Mouse (Mus musculus): ENCODE measurements around the gene Mbnl1. TPM values are rescaled to one million over a fixed set of nuclear protein-coding genes. Genes with fewer than 3 reads are reported as not detected.
A peak's percentile ranks its signal among the peaks of the same experiment; 100 is the strongest.

Mbnl1 gene
- polyA plus RNA-seq, 1 experiment from 2014 or later, result 68.8 TPM

DNA sequence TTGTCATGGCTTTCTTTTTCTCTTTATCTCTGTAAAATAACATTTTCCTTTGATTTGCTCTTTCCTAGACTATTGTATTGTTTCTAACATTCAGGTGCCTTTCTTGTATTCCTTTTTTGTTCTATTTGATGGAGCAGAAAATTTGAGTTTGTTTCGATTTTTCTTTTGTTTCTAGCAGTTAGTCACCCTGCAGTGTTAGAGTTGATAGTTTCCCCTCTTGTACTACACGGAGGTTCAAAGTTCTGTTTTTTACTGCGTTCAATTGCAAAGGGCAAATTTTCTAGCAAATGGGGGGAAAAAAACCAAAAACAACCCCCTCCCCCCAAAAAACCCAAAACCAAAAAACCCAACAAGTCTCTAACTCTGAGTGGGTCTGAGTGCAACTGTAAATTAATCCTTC is 26.0 kb downstream of the Mbnl1 start:
- WGBS, result 88% methylated on average over 3 of the region's 3 CpGs
- H3K27ac ChIP-seq (replicated peaks; ENCODE audit: low read depth, low read length), result no peak overlapping the region
- no peaks in the 10 kb centered on the region for H3K27me3 ChIP-seq (ENCODE audit: control insufficient read depth, insufficient read depth, low read length)
- ATAC-seq (replicated peaks; ENCODE audit: insufficient number of reproducible peaks, low FRiP score, low TSS enrichment, low read depth), result no peak
- no peak overlapping the region for H3K9ac ChIP-seq (replicated peaks; ENCODE audit: low read length)
- no peaks in the 10 kb centered on the region for H3K9me3 ChIP-seq (replicated peaks; ENCODE audit: control insufficient read depth, low read length)
- no peaks in the 10 kb centered on the region for H3K36me3 ChIP-seq (replicated peaks; ENCODE audit: control insufficient read depth, insufficient read depth, low read depth, low read length)
- no peak overlapping the region for H3K4me2 ChIP-seq (ENCODE audit: low read depth, low read length)
- DNase-seq (ENCODE audit: low spot score), result no peak
- H3K4me1 ChIP-seq (ENCODE audit: control insufficient read depth, insufficient read depth, low read length), result no peaks in the 10 kb centered on the region
- H3K4me3 ChIP-seq (ENCODE audit: low read depth, low read length), result no peak overlapping the region

- Histone ChIP-seq H3K36me3 (replicated peaks; ENCODE audit: control insufficient read depth, insufficient read depth, low read depth, low read length) (no peaks in the 10 kb centered on the region), H3K9me3 (replicated peaks; ENCODE audit: control insufficient read depth, low read length) (no peaks in the 10 kb centered on the region), H3K4me2 (ENCODE audit: low read depth, low read length) (no peak overlapping the region), H3K4me3 (ENCODE audit: low read depth, low read length) (no peak overlapping the region), H3K27ac (replicated peaks; ENCODE audit: low read depth, low read length) (no peak overlapping the region), H3K27me3 (ENCODE audit: control insufficient read depth, insufficient read depth, low read length) (no peaks in the 10 kb centered on the region), H3K4me1 (ENCODE audit: control insufficient read depth, insufficient read depth, low read length) (no peaks in the 10 kb centered on the region), H3K9ac (replicated peaks; ENCODE audit: low read length) (no peak overlapping the region)
- ATAC-seq (replicated peaks; ENCODE audit: insufficient number of reproducible peaks, low FRiP score, low TSS enrichment, low read depth) (no peak), DNase-seq (ENCODE audit: low spot score) (no peak)
- 70% methylated on average over 6 of the region's 6 CpGs for WGBS
Measured at GRCm38 (mm10) chr3:60499157-60499578, 26.5 kb downstream of the Mbnl1 start.

- H3K4me2 ChIP-seq (ENCODE audit: low read depth, low read length), result peak overlapping the region; percentile 64
- DNase-seq (ENCODE audit: low spot score) (peak; percentile 32), ATAC-seq (replicated peaks; ENCODE audit: insufficient number of reproducible peaks, low FRiP score, low TSS enrichment, low read depth) (no peak)
- no peaks in the 10 kb centered on the region for H3K36me3 ChIP-seq (replicated peaks; ENCODE audit: control insufficient read depth, insufficient read depth, low read depth, low read length)
- 44% methylated on average over 7 of the region's 7 CpGs for WGBS
- H3K4me1 ChIP-seq (ENCODE audit: control insufficient read depth, insufficient read depth, low read length), result no peaks in the 10 kb centered on the region
- no peak overlapping the region for H3K27ac ChIP-seq (replicated peaks; ENCODE audit: low read depth, low read length)
- peak overlapping the region; percentile 88; the same call in 1 of the 2 replicates for H3K9ac ChIP-seq (replicated peaks; ENCODE audit: low read length)
- no peaks in the 10 kb centered on the region for H3K9me3 ChIP-seq (replicated peaks; ENCODE audit: control insufficient read depth, low read length)
- peak overlapping the region; percentile 90 for H3K4me3 ChIP-seq (ENCODE audit: low read depth, low read length)
- H3K27me3 ChIP-seq (ENCODE audit: control insufficient read depth, insufficient read depth, low read length), result no peaks in the 10 kb centered on the region
Measured at GRCm38 (mm10) chr3:60499718-60500450, 27.3 kb downstream of the Mbnl1 start.

GRCm38 (mm10) chr3:60500571-60501527 is 28.2 kb downstream of the Mbnl1 start:
- WGBS, result 3% methylated on average over 39 of the region's 96 CpGs

GRCm38 (mm10) chr3:60501561-60502151 is 29.0 kb downstream of the Mbnl1 start:
- H3K4me1 ChIP-seq (ENCODE audit: control insufficient read depth, insufficient read depth, low read length), result no peaks in the 10 kb centered on the region
- peak overlapping the region; percentile 64 for H3K4me2 ChIP-seq (ENCODE audit: low read depth, low read length)
- WGBS, result under 1% methylated on average over 25 of the region's 29 CpGs
- peak overlapping the region; percentile 90 for H3K4me3 ChIP-seq (ENCODE audit: low read depth, low read length)
- ATAC-seq (replicated peaks; ENCODE audit: insufficient number of reproducible peaks, low FRiP score, low TSS enrichment, low read depth) (peak; percentile 69), DNase-seq (ENCODE audit: low spot score) (peak; percentile 47)
- H3K9me3 ChIP-seq (replicated peaks; ENCODE audit: control insufficient read depth, low read length), result no peaks in the 10 kb centered on the region
- H3K27ac ChIP-seq (replicated peaks; ENCODE audit: low read depth, low read length), result peak overlapping the region; percentile 90
- H3K27me3 ChIP-seq (ENCODE audit: control insufficient read depth, insufficient read depth, low read length), result no peaks in the 10 kb centered on the region
- peak overlapping the region; percentile 88 for H3K9ac ChIP-seq (replicated peaks; ENCODE audit: low read length)
- H3K36me3 ChIP-seq (replicated peaks; ENCODE audit: control insufficient read depth, insufficient read depth, low read depth, low read length), result no peaks in the 10 kb centered on the region

More at GRCm38 (mm10) chr3:60500571-60501527, 28.2 kb downstream of the Mbnl1 start:
- Histone ChIP-seq H3K27me3 (ENCODE audit: control insufficient read depth, insufficient read depth, low read length) (no peaks in the 10 kb centered on the region), H3K4me2 (ENCODE audit: low read depth, low read length) (peak overlapping the region; percentile 64), H3K9ac (replicated peaks; ENCODE audit: low read length) (peak overlapping the region; percentile 88), H3K4me3 (ENCODE audit: low read depth, low read length) (peak overlapping the region; percentile 90), H3K9me3 (replicated peaks; ENCODE audit: control insufficient read depth, low read length) (no peaks in the 10 kb centered on the region), H3K27ac (replicated peaks; ENCODE audit: low read depth, low read length) (peak overlapping the region; percentile 90), H3K4me1 (ENCODE audit: control insufficient read depth, insufficient read depth, low read length) (no peaks in the 10 kb centered on the region), H3K36me3 (replicated peaks; ENCODE audit: control insufficient read depth, insufficient read depth, low read depth, low read length) (no peaks in the 10 kb centered on the region)
- ATAC-seq (replicated peaks; ENCODE audit: insufficient number of reproducible peaks, low FRiP score, low TSS enrichment, low read depth) (peak; percentile 87), DNase-seq (ENCODE audit: low spot score) (peak; percentile 72)

- Histone ChIP-seq H3K36me3 (replicated peaks; ENCODE audit: control insufficient read depth, insufficient read depth, low read depth, low read length) (no peaks in the 10 kb centered on the region), H3K27ac (replicated peaks; ENCODE audit: low read depth, low read length) (no peak overlapping the region), H3K9ac (replicated peaks; ENCODE audit: low read length) (0 out of 2 replicates have a peak overlapping the region, but pooled peaks have one; percentile 22), H3K4me3 (ENCODE audit: low read depth, low read length) (peak overlapping the region; percentile 90), H3K4me2 (ENCODE audit: low read depth, low read length) (peak overlapping the region; percentile 64), H3K9me3 (replicated peaks; ENCODE audit: control insufficient read depth, low read length) (no peaks in the 10 kb centered on the region), H3K4me1 (ENCODE audit: control insufficient read depth, insufficient read depth, low read length) (no peaks in the 10 kb centered on the region), H3K27me3 (ENCODE audit: control insufficient read depth, insufficient read depth, low read length) (no peaks in the 10 kb centered on the region)
- ATAC-seq (replicated peaks; ENCODE audit: insufficient number of reproducible peaks, low FRiP score, low TSS enrichment, low read depth) (no peak), DNase-seq (ENCODE audit: low spot score) (no peak)
- WGBS, result 25% methylated on average over 7 of the region's 7 CpGs
Measured at GRCm38 (mm10) chr3:60502155-60502987, 29.7 kb downstream of the Mbnl1 start.

DNA sequence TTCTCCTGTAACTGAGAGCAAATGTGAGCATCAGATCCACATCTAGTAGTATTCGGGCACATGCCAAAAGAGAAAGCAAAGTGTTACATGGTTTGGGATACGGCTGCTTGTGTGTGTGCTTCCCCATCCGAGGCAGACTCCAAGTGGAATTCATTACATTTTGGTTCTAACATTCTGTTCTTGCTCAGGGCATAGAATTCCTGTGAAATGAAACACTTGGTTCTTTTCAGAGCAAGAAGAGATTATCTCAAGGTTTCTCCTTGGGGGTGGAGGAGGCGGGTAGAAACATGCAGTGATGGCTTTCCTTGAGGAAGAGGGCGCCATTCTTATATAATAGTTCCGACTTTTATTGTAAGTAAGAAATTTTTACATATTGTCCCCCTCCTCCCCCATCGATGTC is 30.6 kb downstream of the Mbnl1 start:
- no peak overlapping the region for H3K4me3 ChIP-seq (ENCODE audit: low read depth, low read length)
- no peaks in the 10 kb centered on the region for H3K36me3 ChIP-seq (replicated peaks; ENCODE audit: control insufficient read depth, insufficient read depth, low read depth, low read length)
- H3K27ac ChIP-seq (replicated peaks; ENCODE audit: low read depth, low read length), result no peak overlapping the region
- H3K9me3 ChIP-seq (replicated peaks; ENCODE audit: control insufficient read depth, low read length), result no peaks in the 10 kb centered on the region
- no peak for DNase-seq (ENCODE audit: low spot score)
- H3K4me2 ChIP-seq (ENCODE audit: low read depth, low read length), result no peak overlapping the region
- WGBS, result 65% methylated on average over 7 of the region's 7 CpGs
- H3K27me3 ChIP-seq (ENCODE audit: control insufficient read depth, insufficient read depth, low read length), result no peaks in the 10 kb centered on the region
- H3K4me1 ChIP-seq (ENCODE audit: control insufficient read depth, insufficient read depth, low read length), result no peaks in the 10 kb centered on the region
- no peak for ATAC-seq (replicated peaks; ENCODE audit: insufficient number of reproducible peaks, low FRiP score, low TSS enrichment, low read depth)
- H3K9ac ChIP-seq (replicated peaks; ENCODE audit: low read length), result no peak overlapping the region
